Mouse (Mus musculus) testis, adult 2 months (tissue): ENCODE results near the gene Gm20388. TPM values are rescaled to one million over a fixed set of nuclear protein-coding genes. Genes with fewer than 3 reads are reported as not detected.
"Not testable (repeated sequence)": the region's sequence is repeated elsewhere in the genome, so short reads cannot be mapped to it uniquely, and the experiment has no call there.

Experiments
- H3K27ac ChIP-seq: fragments of 200-500 bp; 2 replicates; pipeline ENCODE4 v1.5.1; 2012; ENCODE audit warnings: low read depth, low read length; ENCODE audit not compliant: control insufficient read depth, insufficient read depth
- H3K27me3 ChIP-seq: fragments of 200-500 bp; 2 replicates; pipeline ENCODE4 v1.6.1; 2012; ENCODE audit warnings: mild to moderate bottlenecking, low read length, moderate library complexity; ENCODE audit not compliant: control insufficient read depth, insufficient read depth
- H3K36me3 ChIP-seq: fragments of 200-500 bp; 2 replicates; pipeline ENCODE4 v1.6.1; 2012; ENCODE audit warnings: mild to moderate bottlenecking, low read length; ENCODE audit not compliant: control insufficient read depth, insufficient read depth
- H3K4me1 ChIP-seq: fragments of 200-500 bp; 2 replicates; pipeline ENCODE4 v1.6.1; 2012; ENCODE audit warnings: low read length; ENCODE audit not compliant: control insufficient read depth, insufficient read depth
- H3K4me3 ChIP-seq: fragments of 200-500 bp; 2 replicates; pipeline ENCODE4 v1.5.1; 2012; ENCODE audit warnings: low read depth, mild to moderate bottlenecking, low read length, moderate library complexity, mixed read lengths; ENCODE audit not compliant: control insufficient read depth
- CTCF ChIP-seq: fragments of 200-500 bp; IDR thresholded peaks from 2 replicates; pipeline ENCODE4 v1.5.1; 2012; ENCODE audit warnings: low read depth, mild to moderate bottlenecking, inconsistent platforms, low read length, moderate library complexity; ENCODE audit not compliant: control insufficient read depth, insufficient read depth, insufficient replicate concordance
- POLR2A ChIP-seq: fragments of 200-500 bp; IDR thresholded peaks from 2 replicates; pipeline ENCODE4 v1.6.1; 2012; ENCODE audit warnings: low read depth, mild to moderate bottlenecking, inconsistent platforms, low read length, moderate library complexity; ENCODE audit not compliant: control insufficient read depth
- polyA plus RNA-seq: library from polyadenylated mRNA; depleted of rRNA; stranded (reverse); fragments of >200 nt; gene quantifications from 2 replicates; pipeline ENCODE4 v1.2.3, GENCODE M21; 2012

The Gm20388 gene
- polyA plus RNA-seq, 1 experiment = 5.6 TPM

DNA sequence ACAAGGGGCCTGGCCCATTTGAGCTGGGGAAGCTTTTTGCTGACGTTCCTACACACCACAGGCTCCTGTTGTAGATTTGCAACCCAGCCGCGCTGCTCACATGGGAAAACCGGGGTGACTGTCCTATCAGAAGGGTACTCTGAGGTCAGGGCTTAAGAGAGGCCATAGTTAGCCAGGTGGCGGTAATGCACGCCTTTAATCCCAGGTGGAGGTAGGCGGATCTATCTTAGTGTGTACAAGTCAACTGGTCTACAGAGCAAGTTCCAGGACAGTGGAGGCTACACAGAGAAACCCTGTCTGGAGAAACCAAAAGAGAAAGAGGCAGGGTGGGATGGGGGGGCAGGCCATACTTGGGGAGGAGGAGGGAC, 2409.1 kb downstream of the Gm20388 start:
- H3K27me3 ChIP-seq = no peaks in the 10 kb centered on the region
- no peaks in the 10 kb centered on the region for H3K36me3 ChIP-seq
- H3K4me1 ChIP-seq = peaks cover 13% of the 10 kb centered on the region
- H3K4me3 ChIP-seq = no peak overlapping the region
- H3K27ac ChIP-seq = no peak overlapping the region
- TF ChIP-seq CTCF = no peak
- TF ChIP-seq POLR2A = no peak

DNA sequence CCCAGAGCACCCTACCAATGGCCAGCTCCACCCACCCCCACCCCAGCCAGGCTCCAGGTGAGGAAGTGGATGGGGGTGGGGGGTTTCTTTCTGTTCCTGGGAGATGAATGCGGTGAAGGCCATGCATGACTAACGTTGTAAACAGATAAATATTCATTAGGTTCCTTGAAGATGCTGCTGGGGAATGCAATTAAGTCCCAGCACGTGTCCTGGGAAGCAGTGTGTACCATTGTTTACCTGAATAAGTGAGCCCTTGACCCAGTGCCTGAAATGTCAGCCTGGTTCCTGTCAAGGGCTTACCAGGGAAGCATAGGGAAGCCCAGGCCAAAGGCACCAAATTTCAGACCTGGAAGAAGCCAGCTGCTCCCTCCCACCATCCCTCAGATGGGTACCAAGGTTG, 2409.9 kb downstream of the Gm20388 start:
- H3K27ac ChIP-seq = no peak overlapping the region
- H3K4me3 ChIP-seq = no peak overlapping the region
- no peaks in the 10 kb centered on the region for H3K36me3 ChIP-seq
- no peaks in the 10 kb centered on the region for H3K27me3 ChIP-seq
- no peak for TF ChIP-seq POLR2A
- TF ChIP-seq CTCF = no peak
- H3K4me1 ChIP-seq = peaks cover 13% of the 10 kb centered on the region

DNA sequence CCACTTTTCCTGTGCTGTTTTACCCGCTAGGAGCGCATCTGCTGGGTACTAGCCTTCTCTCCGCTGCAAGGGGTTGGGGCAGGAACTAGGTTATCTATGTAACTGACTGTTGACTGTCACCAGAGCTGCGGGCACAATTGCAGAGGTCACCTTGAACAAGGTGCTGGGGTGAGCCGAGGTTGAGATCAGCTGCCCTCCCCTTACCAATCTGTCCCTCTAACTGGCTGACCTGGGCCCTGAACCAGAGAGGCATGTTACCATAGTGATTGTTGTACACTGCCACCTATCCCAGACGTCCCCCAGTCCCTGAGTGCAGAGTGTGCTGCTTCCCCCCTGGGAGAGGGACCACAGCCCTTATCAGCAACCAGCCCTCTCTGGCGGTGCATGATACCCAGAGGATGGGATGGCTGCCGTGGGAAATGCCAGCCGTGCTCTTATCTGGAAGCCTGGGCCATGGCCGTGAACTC, 2410.8 kb downstream of the Gm20388 start:
- Histone ChIP-seq H3K4me3 (no peak overlapping the region), H3K27ac (no peak overlapping the region), H3K4me1 (peaks cover 13% of the 10 kb centered on the region), H3K27me3 (no peaks in the 10 kb centered on the region), H3K36me3 (no peaks in the 10 kb centered on the region)
- no peak for TF ChIP-seq POLR2A

DNA sequence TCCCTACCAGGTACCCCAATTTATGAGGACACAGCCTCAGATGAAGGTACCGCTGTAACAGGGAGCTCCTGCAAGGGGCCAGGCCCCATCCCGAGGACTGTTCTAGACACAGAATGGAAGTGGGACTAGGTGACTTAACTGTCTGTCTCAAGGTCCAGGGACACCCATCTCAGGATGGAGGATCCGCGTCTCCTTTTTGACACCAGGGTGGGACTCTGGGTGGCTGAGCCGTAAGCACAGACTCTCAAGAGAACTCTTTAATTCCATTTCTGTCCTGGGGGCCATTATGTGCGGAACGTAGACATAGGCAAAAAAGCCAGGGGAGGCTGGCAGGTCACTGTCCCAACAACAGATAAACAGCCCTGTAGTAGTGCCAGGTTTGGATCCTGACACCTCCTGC, 2411.5 kb downstream of the Gm20388 start:
- Histone ChIP-seq H3K4me1 (peaks cover 13% of the 10 kb centered on the region), H3K4me3 (no peak overlapping the region), H3K27ac (no peak overlapping the region), H3K27me3 (no peaks in the 10 kb centered on the region), H3K36me3 (no peaks in the 10 kb centered on the region)
- TF ChIP-seq POLR2A (no peak), CTCF (no peak)

DNA sequence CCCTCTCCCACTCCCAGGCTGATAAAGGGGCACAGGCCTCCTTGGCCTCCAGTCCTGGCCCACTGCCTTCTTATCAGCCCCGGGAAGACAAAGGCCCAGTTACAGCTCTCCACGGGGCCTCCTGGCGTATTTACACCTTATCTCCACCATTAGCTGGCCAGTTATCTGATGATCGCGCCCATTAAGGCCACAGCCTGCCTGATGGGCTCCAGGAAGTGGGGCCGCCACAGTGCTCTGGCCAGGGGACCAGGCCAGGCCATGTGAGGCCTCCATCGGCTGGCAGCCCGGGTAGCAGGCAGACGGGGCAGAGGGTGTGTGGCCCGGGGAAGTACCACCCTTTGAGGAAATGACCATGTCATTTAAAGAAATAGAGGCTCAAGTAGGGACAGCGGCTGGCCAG, 2412.2 kb downstream of the Gm20388 start:
- H3K27me3 ChIP-seq = no peaks in the 10 kb centered on the region
- H3K4me3 ChIP-seq = no peak overlapping the region
- H3K36me3 ChIP-seq = no peaks in the 10 kb centered on the region
- H3K27ac ChIP-seq = no peak overlapping the region
- H3K4me1 ChIP-seq = peaks cover 13% of the 10 kb centered on the region
- no peak for TF ChIP-seq POLR2A

DNA sequence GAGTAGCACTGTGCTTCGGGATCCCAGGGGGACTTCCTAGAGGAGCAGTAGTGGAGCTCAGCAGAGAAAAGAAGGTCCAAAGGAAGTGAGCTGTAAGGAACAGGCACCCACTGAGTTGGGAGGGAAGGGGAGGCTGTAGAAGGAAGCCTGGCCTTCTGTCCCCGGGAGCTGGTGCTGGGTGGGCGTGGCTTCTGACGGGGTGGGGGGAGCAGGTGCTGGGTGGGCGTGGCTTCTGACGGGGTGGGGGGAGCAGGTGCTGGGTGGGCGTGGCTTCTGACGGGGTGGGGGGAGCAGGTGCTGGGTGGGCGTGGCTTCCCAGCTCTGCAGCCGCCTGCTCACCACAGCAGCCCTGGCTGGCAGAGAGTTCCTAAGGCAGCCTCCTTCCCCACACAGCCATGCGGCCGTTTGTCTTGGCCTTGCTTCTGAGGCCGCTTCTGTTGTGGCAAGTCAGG, 2413.3 kb downstream of the Gm20388 start:
- H3K27ac ChIP-seq, H3K27me3 ChIP-seq, H3K4me3 ChIP-seq: not testable (repeated sequence)

DNA sequence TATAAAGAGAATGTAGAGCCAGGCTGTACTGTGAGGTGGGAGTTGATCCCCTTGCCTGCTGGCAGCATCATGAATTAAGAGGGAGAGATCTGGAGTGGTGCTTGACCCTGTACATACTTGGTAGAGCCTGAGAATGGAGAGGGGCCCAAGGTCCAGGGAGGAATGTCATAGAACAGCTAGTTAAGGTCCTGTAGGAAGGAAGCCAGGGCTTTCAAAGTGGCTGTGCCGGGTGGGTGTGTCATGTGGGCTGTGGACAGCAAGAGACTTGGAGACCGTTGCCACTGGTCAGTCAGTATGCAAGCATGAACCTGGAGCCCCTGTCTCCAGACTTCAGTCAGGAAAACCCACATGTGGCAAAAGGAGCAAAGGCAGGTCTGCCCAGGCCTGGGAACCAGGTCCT, 2414.6 kb downstream of the Gm20388 start:
- H3K27ac ChIP-seq = no peak overlapping the region
- H3K4me3 ChIP-seq = no peak overlapping the region
- H3K4me1 ChIP-seq = peaks cover 13% of the 10 kb centered on the region
- no peak for TF ChIP-seq CTCF
- no peak for TF ChIP-seq POLR2A
- H3K36me3 ChIP-seq = no peaks in the 10 kb centered on the region
- no peaks in the 10 kb centered on the region for H3K27me3 ChIP-seq

More for the DNA sequence above, 2413.3 kb downstream of the Gm20388 start:
- not testable (repeated sequence) for H3K36me3 ChIP-seq
- peaks cover 13% of the 10 kb centered on the region for H3K4me1 ChIP-seq

DNA sequence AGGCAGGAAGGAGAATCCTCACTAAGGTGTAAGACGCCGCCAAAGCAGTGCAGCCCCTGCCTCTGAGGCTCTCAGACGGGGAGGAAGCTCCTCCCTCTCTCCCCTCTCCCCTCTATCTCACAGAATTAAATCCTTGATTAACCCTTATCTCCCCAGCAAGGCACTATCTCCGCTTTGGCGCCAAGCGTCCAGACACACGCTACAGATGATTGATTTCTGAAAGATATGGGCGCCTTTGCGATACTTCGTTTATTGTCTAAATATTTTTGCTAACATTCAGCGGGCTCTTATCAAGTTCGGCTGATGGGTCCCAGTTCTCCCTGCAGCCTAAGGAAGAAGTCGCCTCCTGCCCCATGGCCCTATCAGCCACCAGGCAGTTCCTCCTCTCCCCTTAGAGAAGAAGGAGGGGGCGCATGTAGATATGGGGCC, 2415.5 kb downstream of the Gm20388 start:
- H3K36me3 ChIP-seq = no peaks in the 10 kb centered on the region
- no peak overlapping the region for H3K27ac ChIP-seq
- no peak for TF ChIP-seq CTCF
- no peak for TF ChIP-seq POLR2A
- H3K4me1 ChIP-seq = peaks cover 13% of the 10 kb centered on the region
- H3K27me3 ChIP-seq = no peaks in the 10 kb centered on the region
- no peak overlapping the region for H3K4me3 ChIP-seq

DNA sequence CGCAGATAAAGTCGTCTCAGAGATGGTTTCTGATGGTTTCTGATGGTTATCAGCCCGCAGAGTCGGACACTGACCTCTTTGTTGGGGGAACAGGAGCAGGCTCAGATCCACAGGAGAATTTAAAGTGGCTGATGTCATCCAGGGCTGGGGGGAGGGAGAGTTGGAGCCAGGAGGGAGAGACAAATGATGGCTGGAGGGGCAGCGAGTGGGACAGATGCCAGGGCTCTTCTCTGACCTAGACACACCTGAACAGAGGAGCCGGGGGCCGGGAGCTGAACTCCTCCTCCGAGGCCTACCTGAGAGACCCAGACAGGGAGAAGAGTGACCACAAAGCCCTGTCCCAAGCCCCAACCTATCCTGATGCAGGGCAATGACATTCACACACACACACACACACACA, 2418.4 kb downstream of the Gm20388 start:
- no peaks in the 10 kb centered on the region for H3K27me3 ChIP-seq
- TF ChIP-seq POLR2A = no peak
- no peak for TF ChIP-seq CTCF

More for the DNA sequence above, 2418.4 kb downstream of the Gm20388 start:
- H3K27ac ChIP-seq = no peak overlapping the region
- H3K4me1 ChIP-seq = peaks cover 13% of the 10 kb centered on the region
- H3K4me3 ChIP-seq = no peak overlapping the region
- no peaks in the 10 kb centered on the region for H3K36me3 ChIP-seq
